Mouse (Mus musculus) MN1 (cell line): ENCODE results near the gene Klhl22.
A peak's percentile ranks its signal among the peaks of the same experiment; 100 is the strongest.

Experiments
- DNase-seq: peaks from one replicate; pipeline ENCODE4 v3.0.0-alpha.2; 2016; ENCODE audit warnings: low spot score

Klhl22 gene

DNA sequence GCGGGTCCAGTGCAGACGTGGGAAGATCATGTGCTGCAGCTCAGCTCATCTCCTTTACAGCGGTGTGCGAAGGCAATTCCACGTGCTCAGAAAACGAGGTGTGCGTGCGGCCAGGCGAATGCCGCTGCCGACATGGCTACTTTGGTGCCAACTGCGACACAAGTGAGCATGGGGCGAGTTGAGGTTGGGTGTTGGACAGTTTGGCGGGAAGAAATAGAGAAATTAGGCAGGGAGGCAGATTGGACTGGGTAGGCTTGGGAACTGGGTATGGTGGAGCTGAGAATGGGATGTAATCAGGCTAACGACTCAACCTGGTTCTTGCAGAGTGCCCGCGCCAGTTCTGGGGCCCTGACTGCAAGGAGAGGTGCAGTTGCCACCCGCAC lies 43.0 kb downstream of the Klhl22 start:
- no peak for DNase-seq

DNA sequence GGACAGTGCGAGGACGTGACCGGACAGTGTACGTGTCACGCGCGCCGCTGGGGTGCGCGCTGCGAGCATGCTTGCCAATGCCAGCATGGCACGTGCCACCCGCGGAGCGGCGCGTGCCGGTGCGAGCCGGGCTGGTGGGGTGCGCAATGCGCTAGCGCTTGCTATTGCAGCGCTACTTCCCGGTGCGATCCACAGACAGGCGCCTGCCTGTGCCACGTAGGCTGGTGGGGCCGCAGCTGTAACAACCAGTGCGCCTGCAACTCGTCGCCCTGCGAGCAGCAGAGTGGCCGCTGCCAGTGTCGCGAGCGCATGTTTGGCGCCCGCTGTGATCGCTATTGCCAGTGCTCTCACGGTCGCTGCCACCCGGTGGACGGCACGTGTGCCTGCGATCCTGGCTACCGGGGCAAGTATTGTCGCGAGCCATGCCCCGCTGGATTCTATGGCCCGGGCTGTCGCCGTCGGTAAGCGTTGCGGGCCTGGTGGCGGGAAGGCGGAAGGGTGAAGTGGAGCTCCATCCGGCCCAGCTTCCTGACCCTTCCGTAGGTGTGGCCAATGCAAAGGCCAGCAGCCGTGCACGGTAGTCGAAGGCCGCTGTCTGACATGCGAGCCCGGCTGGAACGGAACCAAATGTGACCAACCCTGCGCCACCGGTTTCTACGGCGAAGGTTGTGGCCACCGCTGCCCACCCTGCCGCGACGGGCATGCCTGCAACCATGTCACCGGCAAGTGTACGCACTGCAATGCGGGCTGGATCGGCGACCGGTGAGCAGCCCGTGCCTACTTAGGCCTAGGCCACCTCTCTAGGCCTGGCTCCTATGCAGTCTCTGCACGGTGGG lies 43.6 kb downstream of the Klhl22 start:
- no peak for DNase-seq

DNA sequence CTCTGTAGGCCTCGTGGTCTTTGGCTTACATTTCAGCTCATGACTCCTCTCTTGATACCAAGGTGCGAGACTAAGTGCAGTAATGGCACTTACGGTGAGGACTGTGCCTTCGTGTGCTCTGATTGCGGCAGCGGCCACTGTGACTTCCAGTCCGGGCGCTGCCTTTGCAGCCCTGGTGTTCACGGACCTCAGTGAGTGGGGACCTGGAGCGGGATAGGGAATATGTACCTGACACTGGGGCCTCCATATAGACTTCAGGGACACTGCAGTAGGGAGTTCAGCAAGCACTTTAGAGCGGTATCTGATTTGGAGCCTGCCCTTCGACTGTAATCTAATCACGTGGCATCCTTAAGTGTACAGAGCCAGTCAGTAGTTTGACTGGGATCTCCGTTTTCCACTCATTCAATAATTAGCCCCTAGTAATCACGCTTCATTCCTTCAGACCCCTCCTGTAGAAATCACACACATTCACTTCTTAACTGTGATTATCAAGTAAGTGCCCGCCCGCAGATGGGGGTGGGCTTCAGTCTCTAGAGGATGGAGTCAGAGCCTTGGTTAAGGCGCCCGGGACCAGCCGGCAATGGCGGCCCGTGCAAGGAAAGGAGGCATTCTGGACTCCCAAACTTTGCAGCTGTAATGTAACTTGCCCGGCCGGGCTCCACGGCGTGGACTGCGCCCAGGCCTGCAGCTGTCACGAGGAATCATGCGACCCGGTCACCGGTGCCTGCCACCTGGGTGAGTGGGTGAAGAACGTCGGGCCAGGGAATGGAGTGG lies 44.4 kb downstream of the Klhl22 start:
- DNase-seq, result no peak

DNA sequence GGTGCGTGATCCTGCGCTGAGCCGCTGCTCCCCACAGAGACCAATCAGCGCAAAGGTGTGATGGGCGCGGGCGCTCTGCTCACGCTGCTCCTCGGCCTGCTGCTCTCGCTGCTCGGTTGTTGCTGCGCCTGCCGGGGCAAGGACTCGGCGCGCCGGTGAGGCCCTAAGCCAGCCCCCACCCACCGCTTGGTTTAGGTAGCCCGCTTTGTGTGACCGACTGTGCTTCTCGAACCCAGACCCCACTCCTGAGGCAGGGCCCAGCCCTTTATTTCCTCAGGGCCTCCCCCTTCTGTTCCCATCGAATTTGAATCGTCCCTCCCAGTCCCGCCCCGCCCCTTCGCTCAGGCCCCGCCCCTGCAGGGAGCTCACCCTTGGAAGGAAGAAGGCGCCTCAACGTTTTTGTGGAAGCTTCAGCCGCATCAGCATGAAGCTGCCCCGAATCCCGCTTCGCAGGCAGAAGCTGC lies 45.1 kb downstream of the Klhl22 start:
- no peak for DNase-seq

DNA sequence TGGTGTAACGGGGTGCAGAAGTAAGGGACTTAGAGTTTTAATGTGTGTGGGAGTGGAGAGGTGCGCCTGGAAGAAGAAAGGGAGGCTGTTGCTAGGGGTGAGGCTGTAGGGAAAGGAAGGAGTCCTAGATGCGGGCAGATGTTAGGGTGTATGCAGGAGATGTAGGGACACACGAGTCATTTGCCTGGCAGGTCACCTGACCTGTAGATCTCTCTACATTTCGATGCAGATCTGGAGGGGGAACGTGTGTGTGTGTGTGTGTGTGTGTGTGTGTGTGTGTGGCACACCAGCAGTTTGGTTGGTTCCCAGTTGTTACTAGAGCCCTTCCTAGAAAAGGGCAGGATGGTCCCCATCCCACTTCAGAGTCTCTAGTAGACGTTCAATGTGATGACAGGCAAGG lies 45.6 kb downstream of the Klhl22 start:
- no peak for DNase-seq

DNA sequence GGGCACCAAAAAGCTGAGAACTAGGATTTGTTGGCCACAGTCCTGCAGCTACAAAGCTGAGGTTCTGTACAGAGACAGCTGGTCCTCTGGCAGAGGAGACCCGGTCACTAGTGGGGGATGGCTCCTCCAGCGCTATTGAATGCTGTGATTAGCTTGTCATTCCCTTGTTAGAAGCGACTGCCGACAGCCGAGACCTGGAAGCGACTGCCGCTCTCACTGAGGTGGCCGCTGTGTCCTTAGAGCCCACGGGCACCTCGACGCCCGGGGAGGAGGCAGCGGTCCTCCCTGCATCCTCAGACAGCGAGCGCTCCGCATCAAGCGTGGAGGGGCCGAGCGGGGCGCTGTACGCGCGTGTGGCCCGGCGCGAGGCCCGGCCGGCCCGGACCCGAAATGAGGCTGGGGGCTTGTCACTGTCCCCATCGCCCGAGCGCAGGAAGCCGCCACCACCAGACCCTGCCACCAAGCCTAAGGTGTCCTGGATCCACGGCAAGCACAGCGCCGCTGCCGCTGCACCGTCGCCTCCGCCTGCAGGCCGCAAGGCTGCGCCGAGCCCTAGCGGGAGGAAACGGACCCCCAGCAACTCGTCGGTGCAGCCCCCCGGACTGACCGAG lies 47.3 kb downstream of the Klhl22 start:
- no peak for DNase-seq

DNA sequence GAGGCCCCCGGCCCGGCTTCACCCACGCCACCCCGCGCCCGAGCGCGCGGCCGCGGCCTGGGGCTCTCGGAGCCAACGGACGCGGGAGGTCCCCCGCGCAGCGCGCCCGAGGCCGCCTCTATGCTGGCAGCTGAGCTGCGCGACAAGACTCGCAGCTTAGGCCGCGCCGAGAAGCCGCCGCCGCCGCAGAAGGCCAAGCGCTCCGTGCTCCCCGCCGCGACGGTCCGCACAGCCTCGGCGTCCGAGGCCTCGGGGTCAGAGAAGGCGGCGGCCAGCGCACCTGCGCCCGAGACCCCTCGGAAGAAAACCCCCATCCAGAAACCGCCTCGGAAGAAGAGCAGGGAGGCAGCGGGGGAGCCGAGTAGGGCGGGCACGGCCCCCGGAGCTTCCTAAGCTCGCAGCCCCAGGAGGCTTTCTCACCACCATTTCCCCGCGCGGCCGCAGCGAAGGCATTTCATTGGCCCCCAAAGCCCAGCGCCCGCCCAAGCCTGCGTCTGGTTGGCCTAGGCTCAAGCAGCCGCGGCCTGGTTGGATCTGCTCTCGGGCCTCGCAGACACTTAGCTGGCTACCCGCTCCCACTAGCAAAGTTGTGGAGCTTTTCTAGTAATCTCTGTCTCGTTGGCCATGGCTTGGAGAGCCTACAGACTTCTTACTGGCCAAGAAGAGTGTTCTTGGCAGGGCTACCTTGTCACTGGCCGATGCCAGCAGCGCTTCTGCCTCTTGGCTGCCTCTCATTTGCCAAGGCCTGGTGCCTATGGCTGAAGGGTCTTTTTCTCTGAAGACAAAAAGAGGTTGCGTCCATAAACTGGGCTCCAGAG lies 48.0 kb downstream of the Klhl22 start:
- no peak for DNase-seq

DNA sequence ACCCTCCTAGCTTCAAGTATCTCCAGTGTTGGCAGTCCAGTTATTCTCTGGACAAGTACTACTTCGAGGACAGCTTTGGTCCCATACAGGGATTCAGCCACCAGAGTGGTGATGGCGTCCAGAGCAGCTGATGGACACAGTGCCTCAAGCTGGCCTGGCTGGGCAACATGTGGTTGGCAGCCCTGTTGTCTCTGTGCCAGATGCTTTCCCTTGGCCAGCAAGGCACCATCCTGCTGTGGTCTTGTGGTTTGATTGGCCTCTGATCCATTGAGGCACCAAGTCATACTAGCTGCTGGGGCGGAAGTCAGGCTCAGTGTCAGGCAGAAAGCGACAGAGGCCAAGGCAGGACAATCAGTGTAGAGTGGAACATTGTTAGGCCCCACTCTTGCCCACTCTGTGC lies 49.7 kb downstream of the Klhl22 start:
- DNase-seq, result peak; percentile 47

DNA sequence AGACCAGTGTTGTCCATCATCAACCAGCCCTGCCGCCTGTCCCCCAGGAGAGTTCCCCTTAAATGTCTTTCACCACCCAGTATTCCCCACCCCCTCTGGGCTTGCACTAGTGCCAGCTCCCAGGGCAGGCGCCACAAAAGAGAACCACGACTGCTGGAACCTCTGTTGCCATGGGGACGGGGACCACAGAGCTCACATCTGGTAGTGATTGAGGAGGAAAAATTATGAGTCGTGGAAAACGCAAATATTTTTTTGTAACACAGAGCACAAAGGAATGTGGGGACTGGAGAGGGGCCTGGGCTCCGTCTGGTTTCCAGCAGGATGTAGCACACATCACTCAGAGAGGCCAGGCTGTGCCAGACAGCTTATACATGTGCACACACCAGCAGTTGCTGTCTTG lies 50.3 kb downstream of the Klhl22 start:
- peak; percentile 72 for DNase-seq

DNA sequence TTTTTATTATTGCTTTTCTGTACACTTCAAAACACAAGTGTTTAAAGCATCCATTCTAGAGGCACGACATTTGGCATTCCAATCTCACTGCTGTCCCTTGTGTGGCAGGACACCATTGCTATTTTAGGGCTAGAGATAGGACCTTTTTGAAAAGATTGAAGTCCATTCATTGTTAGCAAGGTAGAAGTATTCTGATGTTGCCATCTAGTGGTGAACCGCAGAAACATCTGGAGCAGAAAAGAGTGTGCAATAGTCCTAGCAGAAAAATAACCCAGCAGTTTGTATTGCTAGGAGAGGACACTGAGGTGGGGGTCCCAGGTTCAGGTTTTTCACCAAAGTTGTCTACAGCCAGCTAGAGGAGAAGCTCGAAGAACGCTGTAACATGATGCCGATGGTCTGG lies 52.7 kb downstream of the Klhl22 start:
- peak; percentile 73 for DNase-seq

DNA sequence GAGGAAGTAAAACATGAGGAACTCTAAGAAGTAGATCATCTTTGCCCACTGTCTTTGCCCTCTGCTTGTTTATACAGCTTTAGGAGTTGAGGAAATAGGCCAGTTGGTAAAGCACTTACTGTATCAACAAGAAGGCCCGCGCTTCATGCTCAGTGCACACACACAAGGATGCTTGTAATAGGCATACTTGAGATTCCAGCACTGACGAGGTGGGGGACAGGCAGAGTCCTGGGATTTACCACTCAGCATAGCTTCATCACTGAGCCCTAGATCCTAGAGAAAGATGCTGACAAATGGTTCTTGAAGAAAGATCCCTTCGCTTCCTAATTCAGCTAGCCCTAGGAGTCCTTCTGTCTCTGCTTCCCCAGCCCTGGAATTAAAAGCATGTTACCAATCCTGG lies 53.8 kb downstream of the Klhl22 start:
- no peak for DNase-seq

DNA sequence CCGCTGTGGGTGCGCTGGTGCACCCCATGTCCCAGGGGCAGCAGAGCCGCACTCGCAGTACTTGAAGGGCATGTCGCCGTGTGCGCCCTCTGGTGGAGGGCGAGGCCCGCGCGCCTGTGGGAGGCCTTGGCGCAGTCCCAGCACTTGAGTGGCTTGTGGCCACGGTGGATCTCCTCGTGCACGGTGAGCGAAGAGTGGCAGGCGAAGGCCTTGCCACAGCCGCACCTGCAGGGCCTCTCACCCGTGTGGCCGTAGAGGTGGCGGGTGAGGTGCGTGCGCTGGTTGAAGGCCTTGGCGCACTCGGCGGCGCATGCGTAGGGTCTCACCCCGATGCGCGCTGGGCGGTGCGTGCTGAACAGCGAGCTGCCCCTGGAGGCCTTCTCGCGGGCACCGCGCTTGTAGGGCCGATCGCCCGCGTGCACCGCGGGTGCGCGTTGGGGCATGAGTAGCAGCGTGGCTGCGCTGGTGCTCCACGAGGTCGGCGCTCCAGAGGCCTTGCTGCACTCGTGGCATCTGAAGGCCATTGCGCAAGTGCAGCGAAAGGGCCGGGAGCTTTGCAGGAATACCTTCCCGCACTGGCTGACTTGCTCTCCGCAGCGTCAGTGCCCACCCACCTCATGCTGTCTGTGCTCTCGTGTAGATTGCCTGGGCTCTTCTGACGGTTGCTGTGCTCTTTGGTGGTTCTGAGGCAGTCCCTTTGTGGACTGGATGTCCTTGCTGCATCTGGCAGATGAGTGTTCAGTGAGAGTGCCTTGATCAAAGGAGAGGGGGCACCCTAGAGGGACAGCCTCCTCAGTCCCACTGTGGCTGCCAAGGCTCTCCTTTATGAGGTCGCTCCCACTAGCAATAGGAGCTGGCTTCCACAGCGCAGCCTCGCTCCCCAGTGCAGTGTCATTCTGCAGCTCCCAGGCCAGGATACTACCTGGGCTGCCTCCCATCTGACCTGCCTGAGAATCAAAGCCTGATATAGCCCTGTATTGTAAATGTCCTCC lies 56.3 kb downstream of the Klhl22 start:
- peak; percentile 92 for DNase-seq

DNA sequence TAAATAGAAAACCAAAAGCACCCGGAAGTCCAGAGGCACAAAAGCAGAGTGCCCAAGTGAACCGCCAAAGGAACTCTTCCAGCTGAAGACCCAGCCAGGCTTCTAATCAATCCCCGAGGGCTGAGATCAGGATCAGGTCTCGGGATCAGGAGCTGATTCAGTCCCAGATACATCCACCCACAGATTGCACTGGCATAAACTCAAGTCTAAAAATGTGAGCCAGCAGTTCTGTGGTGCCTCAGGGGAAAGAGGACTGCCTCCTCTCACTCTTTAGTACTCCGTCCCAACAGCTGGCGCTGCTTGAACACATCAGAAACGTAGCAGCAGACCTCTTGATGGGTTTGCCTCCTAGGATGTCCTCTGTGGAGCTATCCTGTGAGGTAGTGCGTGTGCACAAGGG lies 57.1 kb downstream of the Klhl22 start:
- DNase-seq, result peak; percentile 27

DNA sequence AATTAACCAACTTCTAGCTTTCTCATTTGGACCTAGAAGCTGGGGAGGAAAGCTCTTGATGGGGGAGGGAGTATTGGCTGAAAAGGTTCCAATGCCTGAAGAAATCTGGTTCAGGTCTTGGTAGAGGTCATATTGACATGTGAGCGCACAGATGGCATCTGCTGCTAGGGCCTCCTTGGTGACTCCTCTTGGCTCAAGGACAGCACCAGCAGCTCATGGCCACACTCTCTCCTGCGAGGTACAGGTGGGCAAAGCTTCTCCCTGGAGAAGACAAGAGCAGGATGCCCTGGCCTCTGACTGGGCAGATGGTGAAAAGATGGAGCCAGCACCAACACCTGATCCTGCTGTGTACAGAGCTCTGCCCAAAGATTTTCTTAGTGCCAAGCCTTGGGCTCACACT lies 67.1 kb downstream of the Klhl22 start:
- no peak for DNase-seq

DNA sequence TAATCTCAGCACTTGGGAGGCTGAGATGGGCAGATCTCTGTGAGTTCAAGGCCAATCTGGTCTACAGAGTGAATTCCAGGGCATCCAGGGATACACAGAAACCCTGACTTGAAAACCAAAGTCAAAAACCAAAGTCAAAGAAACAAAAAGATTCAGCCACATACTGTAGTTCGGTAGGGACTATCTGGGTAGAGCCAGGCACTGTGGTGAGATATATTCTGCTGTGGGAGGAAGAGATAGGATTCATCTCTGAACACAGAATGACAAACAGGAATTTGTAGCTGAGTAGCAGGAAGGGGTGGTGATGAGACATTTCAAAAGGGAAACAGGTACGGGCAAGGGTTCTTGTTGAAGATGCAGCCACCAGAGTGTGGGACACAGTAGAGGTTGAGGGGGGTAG lies 68.8 kb downstream of the Klhl22 start:
- no peak for DNase-seq

DNA sequence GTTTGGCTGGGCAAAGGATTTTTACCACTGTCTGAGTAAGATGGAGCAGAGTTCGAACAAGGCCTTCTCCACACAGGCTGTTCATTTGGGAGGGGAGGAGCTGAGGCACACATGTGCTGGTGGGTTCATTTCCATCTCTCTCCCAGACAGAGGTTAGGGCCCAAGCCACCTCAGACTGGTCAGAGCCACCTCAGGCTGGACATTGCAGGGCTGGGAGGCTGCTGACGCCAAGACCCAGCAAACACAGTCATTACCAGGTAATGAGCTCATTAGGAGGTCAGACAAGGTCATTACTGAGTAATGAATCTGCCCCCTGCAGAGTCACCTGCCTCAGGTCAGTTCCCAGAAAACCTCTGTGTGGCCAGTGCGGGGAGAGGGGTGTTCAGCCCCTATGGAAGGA lies 69.4 kb downstream of the Klhl22 start:
- DNase-seq, result no peak

DNA sequence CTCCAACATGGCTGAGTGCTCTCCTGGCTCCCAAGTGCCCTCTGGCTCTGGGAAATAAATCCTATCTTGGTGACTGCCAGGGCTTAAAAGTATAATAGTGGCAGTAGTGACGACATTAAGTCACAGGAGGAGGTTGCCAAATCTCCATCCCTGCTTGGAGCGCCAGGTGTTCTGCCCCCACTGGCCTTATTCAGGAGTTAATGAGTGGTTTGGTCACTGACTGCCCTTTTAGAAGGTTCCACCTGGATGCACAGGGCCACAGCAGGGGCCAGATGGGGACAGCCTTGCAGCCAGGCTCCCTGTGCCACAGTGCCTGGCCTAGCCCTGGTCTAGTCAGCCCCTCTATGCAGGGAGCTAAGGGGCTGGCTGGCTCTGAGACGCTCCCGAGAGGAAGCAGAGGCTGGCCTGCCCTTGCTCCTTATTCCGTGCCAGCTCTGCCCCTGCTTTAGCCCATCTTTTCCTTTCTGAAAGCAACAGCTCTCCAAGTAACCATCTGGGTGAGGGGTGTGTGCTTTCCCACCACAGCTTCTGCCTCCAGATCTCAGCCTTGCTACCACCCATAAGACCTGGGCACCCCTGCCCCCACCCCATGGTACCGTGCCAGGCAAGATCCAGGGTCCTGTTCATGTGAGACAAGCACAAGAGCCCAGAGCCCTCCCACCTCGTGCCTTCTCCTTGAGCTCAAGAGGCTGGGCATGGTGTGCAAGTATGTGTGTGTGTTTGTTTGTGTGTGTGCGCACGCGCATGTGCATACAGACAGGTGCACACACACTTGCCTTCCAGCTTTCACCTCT lies 71.2 kb downstream of the Klhl22 start:
- DNase-seq, result no peak

DNA sequence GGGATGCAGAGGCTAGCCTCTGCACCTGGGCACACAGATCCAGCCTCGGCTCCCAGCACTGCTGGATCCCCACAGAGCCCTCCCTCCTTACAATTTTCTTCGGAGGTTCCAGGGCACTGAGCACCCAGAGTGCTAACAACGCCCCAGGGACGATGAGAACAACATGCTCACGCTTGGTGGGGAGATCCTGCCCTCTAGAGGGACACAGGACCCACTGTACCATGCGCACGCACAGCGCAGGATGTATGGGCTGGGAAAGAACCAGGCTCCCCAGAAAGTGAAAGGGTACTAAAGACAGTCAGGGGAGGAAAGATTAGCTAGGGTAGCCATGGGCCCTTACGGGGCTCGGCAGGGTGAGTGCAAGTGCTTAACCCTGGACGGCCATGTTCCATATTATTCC lies 72.4 kb downstream of the Klhl22 start:
- no peak for DNase-seq

DNA sequence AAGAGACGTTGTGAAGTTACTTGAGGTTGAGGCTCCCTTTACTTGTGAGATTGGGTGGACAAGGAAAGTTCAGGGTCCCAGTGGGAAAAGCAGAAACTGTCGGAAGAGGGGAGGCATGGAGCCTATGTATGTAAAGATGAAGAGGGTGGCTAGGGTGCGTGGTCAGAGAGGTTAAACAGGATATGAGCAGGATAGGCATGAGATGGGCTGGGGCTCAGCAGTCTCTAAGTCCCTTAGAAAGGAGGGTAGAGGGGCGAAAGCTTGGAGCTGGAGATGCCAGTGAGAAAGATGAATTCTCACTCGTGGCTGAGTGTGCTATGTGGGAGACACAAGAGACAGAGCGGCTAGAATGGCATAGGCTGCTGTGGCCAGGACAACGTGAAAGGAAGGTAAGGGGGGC lies 73.4 kb downstream of the Klhl22 start, which contains the start of gene B830017H08Rik:
Gene B830017H08Rik (plus strand): TSS at position 301 of the 400 bp plus-strand sequence.
- DNase-seq, result no peak

DNA sequence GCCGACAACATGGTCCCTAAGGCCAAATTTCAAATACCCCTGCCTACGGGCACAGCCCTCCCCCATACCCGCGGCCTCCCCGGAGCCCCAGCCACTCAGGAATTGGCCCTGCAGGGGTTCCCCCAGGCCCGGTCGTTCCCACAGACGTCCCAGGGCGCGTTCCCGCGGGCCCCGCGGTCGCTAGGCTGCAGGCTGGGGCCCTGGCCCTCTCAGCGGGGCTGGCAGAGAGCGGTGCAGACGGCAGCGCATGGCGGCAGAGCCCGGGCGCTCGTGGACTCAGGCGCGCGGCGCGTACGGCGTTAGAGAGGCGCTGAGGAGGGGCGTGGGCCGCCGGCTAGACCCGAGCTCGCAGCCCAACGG lies 73.9 kb downstream of the Klhl22 start:
- DNase-seq, result no peak
